Mouse (Mus musculus): ENCODE measurements around the gene Tmem120a.

Gene Tmem120a

GRCm38 (mm10) chr5:135743741-135744609, at the start of gene Tmem120a:
Gene Tmem120a (minus strand): TSS chr5:135744448.
- peak; percentile 78 to 91 for DNase-seq (ENCODE audit: low read depth in 1 of 2, low spot score in 2 of 2)

- DNase-seq (ENCODE audit: low read depth in 1 of 2, low spot score in 2 of 2), result no peak
Observed at GRCm38 (mm10) chr5:135782901-135783300, 38.7 kb upstream of the Tmem120a start.

GRCm38 (mm10) chr5:135780331-135780730, 36.1 kb upstream of the Tmem120a start:
- no peak for DNase-seq (ENCODE audit: low read depth in 1 of 2, low spot score in 2 of 2)

GRCm38 (mm10) chr5:135778471-135779445, 34.5 kb upstream of the Tmem120a start, which contains the start of gene Mdh2:
Gene Mdh2 (plus strand): TSS chr5:135778480.
- DNase-seq (ENCODE audit: low read depth in 1 of 2, low spot score in 2 of 2), result peak; percentile 96 to 98

GRCm38 (mm10) chr5:135777796-135778470, 33.7 kb upstream of the Tmem120a start, which contains the start of gene Styxl1:
Gene Styxl1 (minus strand): TSS chr5:135778385.
- no peak for DNase-seq (ENCODE audit: low read depth in 1 of 2, low spot score in 2 of 2)

GRCm38 (mm10) chr5:135776546-135776945, 32.3 kb upstream of the Tmem120a start:
- DNase-seq (ENCODE audit: low read depth in 1 of 2, low spot score in 2 of 2), result no peak

- DNase-seq (ENCODE audit: low read depth in 1 of 2, low spot score in 2 of 2), result peak in 1 of 2 experiments; percentile 24
Observed at GRCm38 (mm10) chr5:135772519-135772918, 28.3 kb upstream of the Tmem120a start.

GRCm38 (mm10) chr5:135764971-135765370, 20.7 kb upstream of the Tmem120a start:
- DNase-seq (ENCODE audit: low read depth in 1 of 2, low spot score in 2 of 2), result no peak

GRCm38 (mm10) chr5:135763526-135763925, 19.3 kb upstream of the Tmem120a start:
- DNase-seq (ENCODE audit: low read depth in 1 of 2, low spot score in 2 of 2), result peak in 1 of 2 experiments; percentile 33

GRCm38 (mm10) chr5:135761881-135762280, 17.6 kb upstream of the Tmem120a start:
- no peak for DNase-seq (ENCODE audit: low read depth in 1 of 2, low spot score in 2 of 2)

- DNase-seq (ENCODE audit: low read depth in 1 of 2, low spot score in 2 of 2), result no peak
Observed at GRCm38 (mm10) chr5:135751595-135751994, 7.3 kb upstream of the Tmem120a start.

GRCm38 (mm10) chr5:135751041-135751440, 6.8 kb upstream of the Tmem120a start:
- DNase-seq (ENCODE audit: low read depth in 1 of 2, low spot score in 2 of 2), result no peak

GRCm38 (mm10) chr5:135744742-135745141, 494 bp upstream of the Tmem120a start:
- no peak for DNase-seq (ENCODE audit: low read depth in 1 of 2, low spot score in 2 of 2)

GRCm38 (mm10) chr5:135742941-135743740, 1.1 kb downstream of the Tmem120a start:
- DNase-seq (ENCODE audit: low read depth in 1 of 2, low spot score in 2 of 2), result no peak

- DNase-seq (ENCODE audit: low read depth in 1 of 2, low spot score in 2 of 2), result no peak
Observed at GRCm38 (mm10) chr5:135742156-135742555, 2.1 kb downstream of the Tmem120a start.

GRCm38 (mm10) chr5:135738266-135738665, 6.0 kb downstream of the Tmem120a start:
- DNase-seq (ENCODE audit: low read depth in 1 of 2, low spot score in 2 of 2), result no peak

GRCm38 (mm10) chr5:135737154-135737553, 7.1 kb downstream of the Tmem120a start:
- no peak for DNase-seq (ENCODE audit: low read depth in 1 of 2, low spot score in 2 of 2)

- DNase-seq (ENCODE audit: low read depth in 1 of 2, low spot score in 2 of 2), result no peak
Observed at GRCm38 (mm10) chr5:135736544-135736943, 7.7 kb downstream of the Tmem120a start.

- no peak for DNase-seq (ENCODE audit: low read depth in 1 of 2, low spot score in 2 of 2)
Observed at GRCm38 (mm10) chr5:135735741-135736140, 8.5 kb downstream of the Tmem120a start.

GRCm38 (mm10) chr5:135734057-135734680, 10.1 kb downstream of the Tmem120a start:
- DNase-seq (ENCODE audit: low read depth in 1 of 2, low spot score in 2 of 2), result no peak

Data from monocyte, adult 2 months (primary cell).